Mouse (Mus musculus) testis, adult 2 months (tissue): ENCODE data around the gene Prorsd1. TPM values are rescaled to one million over a fixed set of nuclear protein-coding genes. Genes with fewer than 3 reads are reported as not detected.

Source experiments
- H3K27ac ChIP-seq: fragments of 200-500 bp; 2 replicates; pipeline ENCODE4 v1.5.1; 2012; ENCODE audit warnings: low read depth, low read length; ENCODE audit not compliant: control insufficient read depth, insufficient read depth
- H3K27me3 ChIP-seq: fragments of 200-500 bp; 2 replicates; pipeline ENCODE4 v1.6.1; 2012; ENCODE audit warnings: mild to moderate bottlenecking, low read length, moderate library complexity; ENCODE audit not compliant: control insufficient read depth, insufficient read depth
- H3K36me3 ChIP-seq: fragments of 200-500 bp; 2 replicates; pipeline ENCODE4 v1.6.1; 2012; ENCODE audit warnings: mild to moderate bottlenecking, low read length; ENCODE audit not compliant: control insufficient read depth, insufficient read depth
- H3K4me1 ChIP-seq: fragments of 200-500 bp; 2 replicates; pipeline ENCODE4 v1.6.1; 2012; ENCODE audit warnings: low read length; ENCODE audit not compliant: control insufficient read depth, insufficient read depth
- H3K4me3 ChIP-seq: fragments of 200-500 bp; 2 replicates; pipeline ENCODE4 v1.5.1; 2012; ENCODE audit warnings: low read depth, mild to moderate bottlenecking, low read length, moderate library complexity, mixed read lengths; ENCODE audit not compliant: control insufficient read depth
- CTCF ChIP-seq: fragments of 200-500 bp; IDR thresholded peaks from 2 replicates; pipeline ENCODE4 v1.5.1; 2012; ENCODE audit warnings: low read depth, mild to moderate bottlenecking, inconsistent platforms, low read length, moderate library complexity; ENCODE audit not compliant: control insufficient read depth, insufficient read depth, insufficient replicate concordance
- POLR2A ChIP-seq: fragments of 200-500 bp; IDR thresholded peaks from 2 replicates; pipeline ENCODE4 v1.6.1; 2012; ENCODE audit warnings: low read depth, mild to moderate bottlenecking, inconsistent platforms, low read length, moderate library complexity; ENCODE audit not compliant: control insufficient read depth
- polyA plus RNA-seq: library from polyadenylated mRNA; depleted of rRNA; stranded (reverse); fragments of >200 nt; gene quantifications from 2 replicates; pipeline ENCODE4 v1.2.3, GENCODE M21; 2012; rRNA removed

Prorsd1 gene
- polyA plus RNA-seq, 1 experiment: 1.3 TPM

GRCm38 (mm10) chr11:29493135-29493534 lies 21.7 kb downstream of the Prorsd1 start:
- H3K27me3 ChIP-seq: no peaks in the 10 kb centered on the region
- H3K27ac ChIP-seq: no peak overlapping the region
- H3K36me3 ChIP-seq: no peaks in the 10 kb centered on the region; the same call in 1 of the 2 replicates

GRCm38 (mm10) chr11:29474676-29475075 lies 40.2 kb downstream of the Prorsd1 start:
- Histone ChIP-seq H3K27ac (no peak overlapping the region), H3K4me3 (no peak overlapping the region), H3K27me3 (no peaks in the 10 kb centered on the region), H3K4me1 (no peaks in the 10 kb centered on the region), H3K36me3 (no peaks in the 10 kb centered on the region)
- TF ChIP-seq CTCF (no peak), POLR2A (no peak)

More at GRCm38 (mm10) chr11:29493135-29493534, 21.7 kb downstream of the Prorsd1 start:
- H3K4me3 ChIP-seq: no peak overlapping the region
- no peaks in the 10 kb centered on the region for H3K4me1 ChIP-seq
- TF ChIP-seq CTCF (no peak), POLR2A (no peak)

Other genes starting within 250 kb of the Prorsd1 start
- 13.4 and 16.1 TPM in 2 replicates for gene Ccdc88a, start 141.4 kb downstream of the Prorsd1 start, polyA plus RNA-seq
- gene Mtif2, start 11.4 kb upstream of the Prorsd1 start, polyA plus RNA-seq: 10.4 and 11.9 TPM in 2 replicates
- 6.8 and 10.8 TPM in 2 replicates for gene Clhc1, start 32.9 kb upstream of the Prorsd1 start, polyA plus RNA-seq
- gene Rps27a, start 33.1 kb upstream of the Prorsd1 start, polyA plus RNA-seq: 88.7 and 95.0 TPM in 2 replicates
- 14.9 and 17.2 TPM in 2 replicates for gene Rtn4, start 177.9 kb upstream of the Prorsd1 start, polyA plus RNA-seq